Mouse (Mus musculus): Measurements from ENCODE around the gene Slc39a10.

Slc39a10 gene

DNA sequence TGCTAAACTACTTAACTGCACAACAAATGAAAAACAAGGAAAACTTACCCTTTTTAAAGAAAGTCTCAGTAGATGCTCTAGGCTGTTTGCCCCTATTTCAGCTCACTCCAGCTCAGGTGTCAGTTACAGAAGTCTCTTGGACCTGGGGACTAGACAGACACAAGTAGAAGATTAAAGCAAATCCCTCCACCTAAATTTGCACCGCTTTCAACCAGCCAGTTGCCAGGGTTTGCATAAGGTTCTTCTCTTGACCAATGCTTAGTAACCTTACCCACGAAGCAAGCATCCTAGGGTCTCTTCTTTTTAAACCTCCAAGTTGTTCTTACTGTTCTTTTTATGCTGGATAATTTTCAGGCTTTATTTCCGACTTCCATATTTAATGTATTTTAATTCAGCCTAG, at the start of gene Slc39a10:
TSS of gene Slc39a10 (minus strand) at position 101 of the 400 bp plus-strand sequence.
- DNase-seq: no peak

DNA sequence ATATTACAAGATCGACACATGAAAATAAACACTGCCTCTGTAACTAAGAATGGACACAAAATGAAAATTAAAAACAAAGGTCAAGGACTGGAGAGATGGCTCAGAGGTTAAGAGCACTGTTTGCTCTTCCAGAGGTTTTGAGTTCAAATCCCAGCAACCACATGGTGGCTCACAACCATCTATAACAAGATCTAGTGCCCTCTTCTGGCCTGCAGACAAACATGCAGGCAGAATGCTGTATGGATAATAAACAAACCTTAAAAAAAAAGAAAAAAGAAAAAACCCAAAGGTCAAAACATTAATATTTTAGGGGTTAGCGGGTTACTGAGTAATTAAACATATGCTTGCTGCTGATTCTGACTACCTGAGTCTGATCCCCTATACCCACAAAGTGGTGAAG, 46.6 kb upstream of the Slc39a10 start:
- no peak for DNase-seq

DNA sequence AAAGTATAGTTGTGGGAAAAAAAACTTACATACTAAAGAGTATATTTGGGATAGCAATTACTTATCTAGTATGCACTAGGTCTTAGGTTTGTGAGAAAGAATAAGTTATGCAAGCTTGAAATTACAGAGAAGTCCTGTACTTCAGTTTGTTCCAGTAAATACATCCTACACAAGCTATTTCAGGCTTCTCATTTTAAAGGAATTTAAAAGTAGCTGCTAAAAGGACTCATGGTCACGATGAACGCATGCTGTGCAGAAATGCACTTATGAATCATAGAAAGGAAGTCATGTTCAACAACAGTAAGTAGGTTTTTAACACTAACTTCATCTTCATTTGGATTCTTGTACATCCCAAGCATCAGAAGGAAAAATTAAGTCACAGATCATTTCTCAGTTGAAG, 45.0 kb upstream of the Slc39a10 start:
- no peak for DNase-seq

DNA sequence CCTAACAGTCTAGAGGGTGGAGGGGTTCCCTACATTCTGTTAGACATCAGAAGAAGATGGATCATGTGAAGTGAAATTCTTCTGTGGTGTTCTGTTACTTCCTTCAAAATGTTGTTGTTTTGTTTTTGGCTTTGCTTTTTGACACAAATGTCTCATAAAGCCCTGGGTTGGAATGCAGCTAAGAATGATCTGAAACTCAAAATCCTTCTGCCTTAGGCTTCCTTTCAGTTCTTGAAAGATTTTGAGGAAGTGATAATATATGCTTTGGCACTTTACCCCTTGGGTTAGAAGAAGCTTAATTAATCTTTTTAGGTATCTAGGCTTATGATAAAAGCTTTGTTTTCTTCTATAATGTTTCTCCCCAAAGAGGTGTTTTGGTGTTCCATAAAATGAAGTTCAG, 34.5 kb upstream of the Slc39a10 start:
- DNase-seq: no peak

DNA sequence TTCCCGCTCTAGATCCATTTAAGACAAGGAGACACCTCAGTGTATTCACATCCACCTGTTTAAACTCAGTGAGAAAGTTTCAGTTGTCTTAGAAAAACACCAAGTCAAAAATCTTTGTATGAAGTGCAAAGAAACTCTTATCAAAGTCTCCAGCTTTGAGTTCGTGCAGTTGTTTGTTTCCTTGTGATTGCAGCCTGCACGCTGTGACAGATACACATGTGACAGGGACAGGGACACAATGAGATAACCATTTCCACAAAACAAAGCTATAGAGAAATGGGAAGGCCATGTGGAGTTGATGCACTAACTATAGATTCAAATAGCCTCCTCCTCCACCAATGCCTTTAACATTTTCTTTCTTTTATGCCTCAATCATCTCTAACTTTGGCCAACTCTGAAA, 33.6 kb upstream of the Slc39a10 start:
- DNase-seq: no peak

DNA sequence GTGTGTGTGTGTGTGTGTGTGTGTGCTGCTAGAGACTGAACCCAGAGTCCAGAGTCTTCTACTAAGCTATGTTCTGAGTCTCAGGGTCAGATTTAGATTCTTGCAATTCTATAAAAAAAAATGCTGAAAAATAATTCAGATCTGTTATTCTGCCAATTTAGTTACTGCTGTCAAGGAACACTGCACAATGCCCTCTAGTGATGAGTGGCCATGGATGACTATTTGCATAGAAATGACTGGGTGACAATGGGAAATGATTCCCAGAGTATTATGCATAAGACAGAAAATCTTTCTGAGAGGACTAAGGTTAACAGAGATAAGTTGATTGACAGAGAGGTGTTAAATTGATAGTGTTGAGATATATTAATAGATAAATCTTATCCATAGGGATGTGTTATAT, 32.3 kb upstream of the Slc39a10 start:
- DNase-seq: no peak

DNA sequence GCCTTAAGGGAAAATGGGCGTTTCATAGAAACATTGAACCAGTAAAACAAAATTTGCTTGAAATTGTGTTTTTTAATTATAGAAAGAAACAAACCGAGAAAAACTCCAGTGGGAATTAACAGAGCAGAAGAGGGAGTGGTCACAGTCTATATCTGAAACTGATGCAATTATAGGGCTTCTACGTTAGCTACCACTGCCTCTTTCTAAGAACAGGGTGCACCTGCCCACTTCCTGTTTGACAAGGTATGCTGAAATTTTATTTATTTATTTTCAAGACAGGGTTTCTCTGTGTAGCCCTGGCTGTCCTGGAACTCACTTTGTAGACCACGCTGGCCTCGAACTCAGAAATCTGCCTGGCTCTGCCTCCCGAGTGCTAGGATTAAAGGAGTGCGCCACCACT, 30.3 kb upstream of the Slc39a10 start:
- DNase-seq: no peak

DNA sequence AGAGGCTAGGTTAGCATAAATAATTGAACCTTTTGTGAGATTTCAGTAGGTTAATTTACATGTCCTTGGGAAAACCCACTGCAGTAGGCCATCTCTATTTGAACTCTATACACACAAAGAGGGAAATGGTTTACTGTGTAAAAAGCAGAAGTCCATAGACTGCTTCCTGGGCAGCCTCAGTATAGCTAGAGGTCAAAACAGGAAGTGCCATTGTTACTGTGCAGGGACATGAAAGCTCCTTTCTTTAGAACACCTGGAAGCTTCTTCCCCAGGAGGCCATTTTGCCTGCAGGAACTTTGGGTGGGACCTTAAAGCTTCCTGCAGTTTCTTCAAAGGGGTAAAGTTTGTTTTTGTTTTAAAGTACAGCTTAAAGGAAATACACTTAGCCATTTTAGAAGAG, 29.0 kb upstream of the Slc39a10 start:
- DNase-seq: no peak

DNA sequence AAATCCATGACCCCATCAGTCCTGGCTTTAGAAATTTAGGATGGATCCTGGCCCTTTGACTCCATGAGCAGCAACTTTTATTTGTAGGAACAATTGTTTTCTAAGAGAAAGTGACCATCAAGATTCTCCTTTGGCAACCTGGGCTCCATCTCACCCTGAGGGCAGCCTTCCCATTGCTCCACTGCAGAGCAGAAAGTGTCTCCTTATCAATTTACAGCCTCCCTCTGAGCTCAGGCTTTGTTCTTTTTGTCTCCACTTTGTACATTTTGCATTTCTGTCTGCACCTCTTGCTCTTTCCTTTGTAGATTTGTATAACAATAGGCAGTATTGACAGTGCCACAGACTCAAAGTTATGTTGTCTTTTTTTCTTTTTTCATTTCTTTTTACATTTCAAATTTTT, 23.6 kb upstream of the Slc39a10 start:
- no peak for DNase-seq

DNA sequence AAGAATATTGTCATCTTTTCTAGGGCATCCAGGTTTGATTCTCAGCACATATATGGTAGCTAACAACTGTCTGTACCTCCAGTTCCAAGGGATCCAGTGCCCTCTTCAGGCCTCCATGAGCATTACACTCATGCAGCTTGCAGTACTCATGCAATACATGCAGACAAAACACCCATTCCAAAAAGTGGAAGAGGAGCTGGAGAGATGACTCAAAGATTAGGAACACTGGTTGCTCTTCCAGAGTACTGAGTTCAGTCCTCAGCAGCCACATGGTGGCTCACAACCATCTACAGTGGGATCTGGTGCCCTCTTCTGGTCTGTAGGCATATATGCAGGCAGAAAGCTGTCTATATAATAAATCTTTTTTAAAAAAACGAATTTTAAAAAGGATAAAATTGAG, 21.7 kb upstream of the Slc39a10 start:
- DNase-seq: no peak

DNA sequence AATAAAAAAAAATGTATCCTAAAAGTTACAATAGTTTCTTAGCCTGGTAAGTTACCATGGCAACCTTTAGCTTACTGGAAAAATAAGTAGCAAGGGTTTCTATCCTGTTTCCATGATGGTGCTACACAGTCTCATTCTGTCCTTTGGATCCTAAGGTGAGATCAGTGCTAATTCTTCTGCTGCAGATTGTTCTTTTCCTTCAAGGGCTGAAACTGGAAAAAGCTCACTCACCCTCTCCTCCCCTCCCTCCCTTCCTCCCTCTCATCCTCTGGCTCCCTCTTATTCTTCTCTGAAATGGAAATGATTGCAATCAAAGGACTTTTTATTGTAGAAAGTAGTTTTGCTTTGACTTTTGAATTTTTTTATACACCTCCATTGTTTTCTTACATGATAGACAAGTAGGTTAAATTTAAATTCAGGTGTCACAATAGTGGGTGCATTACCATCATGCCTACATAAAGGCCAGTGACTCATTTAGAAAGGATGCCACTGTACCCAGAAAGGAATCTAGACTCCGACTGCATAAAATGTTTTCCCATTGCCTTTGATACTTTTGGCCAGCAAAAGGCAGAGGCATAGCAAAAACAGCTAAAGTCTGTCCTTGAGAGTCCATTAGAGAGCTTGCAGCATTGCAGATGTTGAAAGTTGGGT, 20.0 kb upstream of the Slc39a10 start:
- DNase-seq: no peak

DNA sequence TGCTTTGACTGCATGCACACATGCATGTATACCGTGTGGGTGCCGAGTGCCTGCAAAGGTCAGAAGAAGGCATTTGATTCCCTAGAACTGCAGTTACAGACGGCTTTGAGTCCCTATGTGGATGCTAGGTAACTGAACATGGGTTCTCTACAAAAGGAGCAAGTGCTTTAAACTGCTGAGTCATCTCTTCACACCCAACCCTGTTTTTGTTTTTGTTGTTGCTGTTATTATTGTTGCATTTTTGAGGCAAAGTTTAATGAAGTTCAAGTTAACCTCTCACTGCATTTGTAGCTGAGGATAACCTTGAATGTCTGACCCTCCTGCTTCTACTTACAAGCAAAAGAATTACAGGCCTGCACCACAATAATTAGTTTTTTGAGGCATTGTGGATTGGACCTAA, 17.5 kb upstream of the Slc39a10 start:
- no peak for DNase-seq

DNA sequence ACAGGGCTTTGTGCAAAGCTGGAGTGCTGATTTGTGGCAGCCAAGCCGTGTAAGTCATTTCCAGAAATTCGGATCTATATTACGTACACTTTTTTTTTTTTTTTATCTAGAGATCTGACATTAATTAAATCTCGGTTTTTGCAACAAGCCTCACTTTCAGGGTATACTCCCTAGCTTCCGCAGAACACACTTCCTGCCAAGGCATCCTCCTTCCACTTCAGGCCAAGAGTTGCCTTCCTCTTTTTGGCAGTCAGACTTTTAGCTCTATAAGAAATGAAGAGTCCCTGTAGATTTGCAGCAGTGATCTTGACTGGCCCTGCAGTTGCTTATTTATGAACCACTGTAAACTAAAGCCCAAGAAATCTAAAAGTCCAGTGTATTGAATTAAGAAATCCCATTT, 13.1 kb upstream of the Slc39a10 start:
- no peak for DNase-seq

DNA sequence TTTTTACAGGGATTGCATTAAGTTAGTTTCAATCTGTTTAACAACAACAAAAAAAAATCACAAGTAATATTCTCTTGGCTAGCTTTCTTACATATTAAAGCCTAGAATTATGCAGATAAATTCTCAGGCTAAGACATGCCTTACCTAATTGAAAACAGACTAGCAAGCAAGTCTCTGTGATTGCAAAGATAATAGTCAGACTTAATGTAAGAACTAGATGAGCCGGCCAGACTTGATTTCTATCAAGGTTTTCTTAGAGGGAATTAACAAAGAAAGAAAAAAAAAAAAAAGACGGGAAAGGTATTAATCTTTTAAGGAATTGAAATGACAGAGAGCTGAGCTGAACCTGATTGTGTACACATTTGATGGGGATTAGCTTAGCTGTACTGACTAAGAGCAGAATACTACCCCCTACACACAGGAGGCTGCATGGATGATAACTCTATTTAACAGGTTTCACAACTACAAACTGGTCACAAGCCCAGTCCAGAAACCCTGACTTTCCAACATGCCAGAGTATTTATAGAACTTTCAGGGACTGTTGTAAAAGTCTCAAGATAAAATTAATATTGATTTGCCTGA, 9.5 kb upstream of the Slc39a10 start:
- no peak for DNase-seq

DNA sequence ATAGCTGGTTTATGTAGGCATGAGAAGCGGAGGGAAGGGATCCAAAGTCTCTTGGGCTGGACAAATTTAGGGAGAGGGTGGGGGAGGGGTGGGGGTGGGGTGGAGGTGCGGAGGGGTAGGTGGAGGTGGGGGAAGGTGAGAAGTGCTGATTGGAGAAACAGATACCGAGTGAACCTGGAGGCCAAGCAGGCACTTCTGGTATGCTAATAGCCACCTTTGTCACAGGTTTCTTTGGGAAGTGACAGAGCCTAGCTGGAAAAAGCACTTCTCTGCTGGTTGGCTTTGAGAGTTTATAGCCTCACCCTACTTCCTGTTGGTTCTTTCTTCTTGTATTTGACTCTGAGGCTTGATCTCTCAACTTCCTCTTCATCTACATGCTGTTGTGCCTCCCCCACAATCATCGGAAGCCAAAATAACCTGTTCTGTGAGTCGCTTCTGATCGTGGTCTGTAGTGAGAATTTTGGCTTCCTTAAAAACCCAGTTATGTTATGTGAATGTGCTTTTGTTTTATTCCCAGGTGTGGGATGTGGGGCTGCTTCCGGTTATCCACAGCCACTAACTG, 1.7 kb upstream of the Slc39a10 start:
- no peak for DNase-seq

DNA sequence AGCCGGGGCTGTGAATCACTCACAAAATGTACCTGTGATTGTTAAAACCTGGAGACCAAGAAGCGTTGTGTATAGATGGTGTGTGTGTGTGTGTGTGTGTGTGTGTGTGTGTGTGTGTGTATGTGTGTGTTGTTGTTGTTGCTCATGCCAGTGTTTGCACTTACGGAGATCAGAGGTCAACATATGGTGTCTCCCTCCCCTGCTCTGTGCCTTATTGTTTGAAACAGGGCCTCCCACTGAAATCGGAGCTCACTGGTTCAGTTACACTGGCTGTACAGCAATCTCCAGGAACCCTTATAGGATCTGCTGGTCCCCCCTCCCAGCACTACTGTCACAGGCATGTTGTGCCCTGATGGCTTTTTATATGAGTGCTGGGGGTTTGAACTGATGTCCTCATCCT, 3.9 kb downstream of the Slc39a10 start:
- DNase-seq: no peak

DNA sequence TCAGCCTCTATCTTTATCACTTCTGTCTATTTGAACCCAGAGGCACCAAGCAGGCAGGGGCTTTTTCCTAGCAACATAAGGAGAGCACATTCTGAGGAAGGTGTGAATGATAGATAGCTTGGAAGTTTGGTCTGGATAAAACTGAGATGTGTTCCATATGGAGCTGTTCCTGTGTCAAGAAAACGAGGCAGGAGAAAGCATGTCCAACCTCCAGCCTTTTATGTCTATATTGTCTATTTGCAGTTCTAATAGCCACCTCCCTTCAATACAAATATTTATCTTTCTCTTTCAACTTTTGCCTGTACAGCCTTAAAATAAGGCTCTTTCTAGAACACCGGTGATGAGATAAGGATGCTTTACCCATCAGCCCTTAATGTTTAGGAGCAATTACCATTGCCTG, 4.3 kb downstream of the Slc39a10 start:
- no peak for DNase-seq

DNA sequence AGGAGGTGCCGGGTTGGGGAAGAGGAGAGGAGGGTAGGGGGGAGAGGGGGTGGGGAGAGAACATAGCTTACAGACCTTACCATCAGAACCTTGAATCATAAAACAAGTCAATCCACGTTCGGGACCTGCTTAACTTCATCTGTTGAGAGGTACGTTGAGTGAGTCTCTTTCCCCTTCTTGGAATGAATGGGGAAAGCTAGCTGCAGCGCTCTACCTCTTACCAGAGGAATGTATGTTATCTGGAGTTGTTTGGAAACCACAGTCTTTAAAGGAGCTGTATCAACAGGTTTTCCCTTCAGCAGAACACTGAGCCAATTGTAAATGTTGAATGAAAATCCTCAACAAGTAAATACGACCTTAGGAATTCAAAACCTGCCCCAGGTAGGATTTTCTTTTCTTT, 4.7 kb downstream of the Slc39a10 start:
- DNase-seq: no peak

DNA sequence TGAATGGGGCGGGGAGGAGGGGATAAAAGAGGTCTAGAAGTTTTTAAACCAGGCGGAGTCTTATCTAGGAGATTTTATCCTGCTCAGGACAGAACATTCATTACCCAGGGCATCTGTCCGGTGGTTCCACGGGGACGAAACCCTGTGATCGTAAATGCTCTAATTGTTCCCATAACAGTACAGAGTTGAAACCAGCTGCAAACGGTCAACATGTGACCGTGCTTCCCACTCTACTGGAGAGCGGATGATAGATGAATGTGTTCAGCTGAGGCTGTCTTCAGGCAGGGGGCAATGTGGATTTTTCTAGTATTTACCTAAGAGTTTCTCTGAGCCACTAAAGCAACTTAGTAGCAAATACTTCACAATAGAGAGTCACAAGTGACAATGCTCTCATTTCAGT, 6.6 kb downstream of the Slc39a10 start:
- no peak for DNase-seq

DNA sequence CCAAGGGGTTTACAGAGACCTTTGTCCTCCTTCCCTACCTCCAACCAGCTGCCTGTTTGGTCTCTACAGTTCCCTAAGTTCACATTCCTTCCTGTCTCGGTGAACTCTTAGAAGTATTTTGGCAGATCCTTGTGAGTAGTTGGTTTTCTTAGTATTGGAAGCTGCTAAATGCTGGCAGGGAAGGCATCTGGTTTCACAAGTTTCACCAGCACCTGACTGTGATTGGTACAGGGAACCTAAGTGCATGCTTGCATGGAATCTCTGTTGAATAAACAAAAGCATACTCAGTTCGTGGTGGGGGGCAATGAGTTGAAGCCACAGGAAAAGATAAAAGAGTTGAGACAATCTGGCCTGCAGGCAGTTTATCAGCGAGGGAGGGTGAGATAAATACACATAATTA, 7.4 kb downstream of the Slc39a10 start:
- DNase-seq: no peak

DNA sequence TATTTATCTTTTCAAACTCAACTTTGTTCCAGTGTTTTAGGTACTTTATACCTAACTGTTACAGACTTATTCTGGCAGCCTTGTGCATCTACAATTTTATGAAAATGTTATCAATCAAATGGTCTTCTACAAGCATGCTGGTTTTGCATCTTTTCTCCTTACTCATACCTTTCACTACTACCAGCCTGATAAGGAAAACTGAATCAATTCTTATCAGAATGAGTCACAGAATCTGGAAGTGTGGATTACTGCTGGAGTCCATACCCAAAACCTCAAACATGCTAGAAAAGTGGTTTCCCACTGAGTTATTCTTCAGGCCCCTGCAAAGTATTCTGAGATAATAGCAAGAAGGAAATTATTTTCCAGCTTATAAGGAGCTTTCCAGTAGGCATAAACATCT, 12.7 kb downstream of the Slc39a10 start:
- no peak for DNase-seq

DNA sequence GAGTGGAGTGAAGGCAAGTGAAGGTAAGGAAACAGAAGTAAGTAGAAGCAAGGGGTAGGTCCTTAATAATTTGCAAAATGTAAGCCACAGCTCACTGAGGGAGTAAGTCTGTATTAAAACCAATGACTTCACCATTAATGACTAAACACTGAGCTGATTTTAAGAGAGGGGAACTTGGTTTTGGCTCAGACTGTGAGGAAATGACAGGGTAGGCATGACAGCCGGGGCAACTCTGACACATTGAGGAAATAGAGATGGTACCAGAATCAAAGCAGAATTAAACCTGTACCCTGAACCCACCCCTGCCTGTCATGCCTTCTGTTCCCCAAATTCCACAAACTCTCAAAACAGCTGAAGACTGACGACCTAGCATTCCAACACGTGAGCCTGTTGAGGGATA, 18.9 kb downstream of the Slc39a10 start:
- DNase-seq: no peak

DNA sequence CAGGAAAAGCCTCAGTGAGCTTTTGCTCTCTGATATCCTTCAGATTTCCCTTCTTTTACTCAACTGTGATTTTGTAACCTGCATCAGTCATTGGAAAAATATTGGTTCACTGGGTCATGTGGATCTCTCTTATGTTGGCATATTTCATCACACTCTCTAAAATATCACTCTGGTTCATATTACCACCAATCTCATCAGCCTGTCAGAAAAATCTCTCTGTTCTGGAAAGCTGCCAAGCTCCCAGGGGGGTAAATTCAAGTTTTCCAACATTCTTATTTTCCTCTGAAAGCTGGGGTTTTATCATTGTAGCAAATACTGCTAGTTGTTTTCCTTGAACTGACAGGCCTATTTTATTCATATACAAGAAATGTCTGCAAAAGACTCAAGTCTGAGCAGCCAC, 22.9 kb downstream of the Slc39a10 start:
- DNase-seq: no peak

DNA sequence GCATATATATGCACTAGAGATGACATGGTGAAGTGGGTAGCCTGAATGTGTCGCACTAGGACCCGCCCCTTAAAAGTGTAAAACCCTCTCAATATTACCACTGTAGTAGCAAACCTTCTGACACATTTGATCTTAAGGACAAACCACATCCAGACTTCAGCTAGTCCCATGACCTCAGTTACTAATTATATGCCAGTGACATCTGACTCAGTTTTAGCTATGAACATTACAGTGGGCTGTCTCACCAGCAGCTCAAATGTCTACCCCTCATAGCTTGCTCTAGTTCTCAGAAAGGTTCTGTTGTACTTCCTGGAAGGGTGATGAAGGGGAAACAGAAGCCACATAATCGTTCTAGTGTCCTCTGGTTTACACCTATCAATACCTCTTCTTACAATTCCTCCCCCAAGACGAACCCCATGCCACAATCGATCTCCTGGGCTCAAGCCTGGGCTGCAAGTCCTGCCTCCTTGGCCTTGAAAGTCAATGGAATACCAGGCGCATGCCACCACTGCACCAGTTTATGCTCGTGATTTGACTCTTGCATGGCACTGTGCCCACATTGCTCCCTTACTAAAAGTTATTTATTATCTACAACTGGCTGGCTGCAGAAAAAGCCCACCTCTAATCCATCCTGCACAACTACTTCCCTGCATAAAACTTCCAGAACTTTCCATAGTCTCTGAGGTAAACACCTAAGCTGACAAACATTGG, 28.3 kb downstream of the Slc39a10 start:
- DNase-seq: no peak
